Mouse (Mus musculus) small intestine, adult 2 months (tissue): Measurements from ENCODE around the gene Tm9sf4. TPM values are rescaled to one million over a fixed set of nuclear protein-coding genes. Genes with fewer than 3 reads are reported as not detected.
A peak's percentile ranks its signal among the peaks of the same experiment; 100 is the strongest.

Experiments
- H3K27ac ChIP-seq: fragments of 200-500 bp; 2 replicates; pipeline ENCODE4 v1.5.1; 2012; ENCODE audit warnings: low read depth, low read length, control low read depth, inconsistent platforms; ENCODE audit not compliant: insufficient read depth
- H3K27me3 ChIP-seq: fragments of 200-500 bp; 2 replicates; pipeline ENCODE4 v1.6.1; 2012; ENCODE audit warnings: mild to moderate bottlenecking, moderate library complexity, low read length, inconsistent platforms; ENCODE audit not compliant: control insufficient read depth, insufficient read depth
- H3K36me3 ChIP-seq: fragments of 200-500 bp; 2 replicates; pipeline ENCODE4 v1.6.1; 2012; ENCODE audit warnings: mild to moderate bottlenecking, low read length, control low read depth, inconsistent platforms; ENCODE audit not compliant: control insufficient read depth, insufficient read depth
- H3K4me1 ChIP-seq: fragments of 200-500 bp; 2 replicates; pipeline ENCODE4 v1.6.1; 2012; ENCODE audit warnings: low read length, inconsistent platforms, mixed read lengths; ENCODE audit not compliant: control insufficient read depth, insufficient read depth, insufficient read length
- H3K4me3 ChIP-seq: fragments of 200-500 bp; 2 replicates; pipeline ENCODE4 v1.5.1; 2012; ENCODE audit warnings: low read depth, mild to moderate bottlenecking, control low read depth, inconsistent platforms, low read length, moderate library complexity
- CTCF ChIP-seq: fragments of 200-500 bp; IDR thresholded peaks from 2 replicates; pipeline ENCODE4 v1.5.1; 2012; ENCODE audit warnings: low read depth, mild to moderate bottlenecking, control low read depth, inconsistent platforms, low read length, moderate library complexity, mixed read lengths; ENCODE audit not compliant: insufficient replicate concordance, insufficient read length; ENCODE audit errors: extremely low read depth
- POLR2A ChIP-seq: fragments of 200-500 bp; IDR thresholded peaks from 2 replicates; pipeline ENCODE4 v1.6.1; 2012; ENCODE audit warnings: low read depth, mild to moderate bottlenecking, control low read depth, inconsistent platforms, low read length, moderate library complexity
- WGBS: fragments of 180-500 bp; shearing (Covaris S2); methylation state at CpG from one replicate; pipeline ENCODE4 v1.1.7; 2018; 5-methylcytosine and 5-hydroxymethylcytosine counted together
- polyA plus RNA-seq: library from polyadenylated mRNA; depleted of rRNA; stranded (reverse); fragments of >200 nt; gene quantifications from 2 replicates; pipeline ENCODE4 v1.2.3, GENCODE M21; 2012

Gene Tm9sf4
- polyA plus RNA-seq, 1 experiment: 27.9 TPM

GRCm38 (mm10) chr2:153224946-153225594 is 64.0 kb downstream of the Tm9sf4 start, which contains the start of gene Tspyl3:
Gene Tspyl3, minus strand, starts transcription at chr2:153225441.
- peak within 1 kb of the TSS; percentile 49 for H3K27ac ChIP-seq
- WGBS: 45% methylated on average over 31 of the region's 31 CpGs
- no peaks in the 10 kb centered on the region for H3K27me3 ChIP-seq
- TF ChIP-seq CTCF: no peak
- TF ChIP-seq POLR2A: no peak; the same call in 1 of the 2 replicates
- H3K4me1 ChIP-seq: no peaks in the 10 kb centered on the region
- H3K4me3 ChIP-seq: peak within 1 kb of the TSS; percentile 79
- H3K36me3 ChIP-seq: peaks cover 20% of the 10 kb centered on the region

DNA sequence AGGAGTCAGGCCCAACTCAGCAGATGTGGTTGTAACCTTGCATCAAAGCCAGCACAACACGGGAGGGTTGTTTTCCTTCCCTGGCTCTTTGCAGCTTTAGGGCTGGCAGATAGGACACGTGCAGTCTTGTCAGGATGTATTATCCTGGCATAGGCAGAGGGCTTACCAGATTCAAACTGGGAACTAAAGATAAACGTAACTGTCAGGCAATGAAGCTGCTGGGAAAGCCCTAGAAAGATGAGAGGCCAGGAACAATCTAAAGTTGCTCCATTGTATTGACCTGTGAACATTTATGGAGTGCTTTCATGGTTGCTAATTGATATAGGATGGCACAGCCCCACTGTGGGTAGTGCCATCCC is 64.5 kb downstream of the Tm9sf4 start:
- Histone ChIP-seq H3K27ac (no peak overlapping the region), H3K27me3 (no peaks in the 10 kb centered on the region), H3K4me1 (no peaks in the 10 kb centered on the region), H3K4me3 (peak overlapping the region; percentile 79), H3K36me3 (peaks cover 25% of the 10 kb centered on the region)
- no peak for TF ChIP-seq CTCF
- TF ChIP-seq POLR2A: no peak
- 24% methylated on average over 3 of the region's 3 CpGs for WGBS

DNA sequence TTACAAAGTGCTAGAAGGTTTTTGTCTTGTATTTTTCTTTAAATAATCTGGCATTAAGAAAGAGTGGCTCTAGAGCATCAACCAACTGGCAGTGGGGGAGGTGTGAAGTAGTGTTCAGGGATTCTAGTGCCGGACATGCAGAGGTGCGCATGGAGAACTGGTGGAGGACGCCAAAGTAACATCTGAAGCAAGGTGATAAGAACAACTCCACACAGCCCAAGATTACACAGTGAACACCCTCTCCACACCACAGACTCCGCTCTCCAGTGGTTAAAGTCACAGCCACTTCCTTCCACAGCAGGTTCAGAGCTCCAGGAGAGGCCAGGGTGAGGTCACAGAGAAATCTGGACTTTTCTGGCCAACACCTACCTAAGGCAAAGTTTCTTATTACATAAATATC is 66.9 kb downstream of the Tm9sf4 start:
- Histone ChIP-seq H3K4me3 (no peak overlapping the region), H3K36me3 (peaks cover 45% of the 10 kb centered on the region), H3K4me1 (no peaks in the 10 kb centered on the region), H3K27ac (no peak overlapping the region), H3K27me3 (no peaks in the 10 kb centered on the region)
- WGBS: 76% methylated on average over 4 of the region's 4 CpGs
- TF ChIP-seq POLR2A: no peak
- TF ChIP-seq CTCF: no peak

DNA sequence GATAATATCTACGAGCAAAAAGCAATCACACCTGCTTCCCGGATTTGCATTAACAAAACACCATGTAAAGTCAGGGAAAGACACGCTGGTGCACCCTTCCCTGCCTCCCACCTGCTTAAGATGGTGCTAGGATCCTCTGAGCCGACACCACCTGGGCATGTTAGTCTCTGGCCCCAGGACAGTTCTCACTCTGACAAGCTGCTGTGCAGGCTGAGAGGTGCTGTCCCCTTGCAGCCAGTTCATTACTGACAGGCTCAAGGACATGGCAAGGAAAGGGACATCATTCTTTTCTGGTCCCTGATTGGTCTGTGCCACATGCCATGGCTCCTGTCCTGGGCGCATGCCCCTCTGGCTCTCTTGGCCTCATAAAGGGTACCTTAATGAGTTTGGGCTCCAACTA is 67.4 kb downstream of the Tm9sf4 start:
- Histone ChIP-seq H3K36me3 (peaks cover 49% of the 10 kb centered on the region), H3K27ac (no peak overlapping the region), H3K4me3 (no peak overlapping the region), H3K4me1 (no peaks in the 10 kb centered on the region), H3K27me3 (no peaks in the 10 kb centered on the region)
- 78% methylated on average over 5 of the region's 5 CpGs for WGBS
- TF ChIP-seq POLR2A: no peak
- TF ChIP-seq CTCF: no peak

DNA sequence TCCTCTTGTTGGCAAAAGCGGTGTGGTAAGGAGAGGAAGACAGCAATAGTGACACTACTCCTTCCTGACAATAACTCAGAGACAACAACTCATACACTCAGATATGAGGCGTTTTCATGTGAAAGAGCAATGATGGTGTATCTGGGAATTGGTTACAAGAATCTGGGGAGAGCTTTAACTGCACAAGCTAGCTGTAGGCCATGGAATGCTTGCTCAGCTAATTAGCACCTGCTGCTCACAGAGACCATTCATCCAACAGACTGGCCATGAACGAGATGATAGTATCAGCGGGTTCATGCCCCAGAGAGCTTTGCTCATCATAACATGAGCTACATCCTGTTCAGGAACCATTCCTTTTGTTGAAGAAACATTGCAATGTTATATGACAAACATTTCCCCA is 76.1 kb downstream of the Tm9sf4 start:
- Histone ChIP-seq H3K36me3 (peaks cover 25% of the 10 kb centered on the region), H3K27ac (no peak overlapping the region), H3K27me3 (no peaks in the 10 kb centered on the region), H3K4me3 (no peak overlapping the region), H3K4me1 (peaks cover 19% of the 10 kb centered on the region; the same call in 1 of the 2 replicates)
- 43% methylated on average over 4 of the region's 4 CpGs for WGBS
- no peak for TF ChIP-seq CTCF
- no peak for TF ChIP-seq POLR2A

GRCm38 (mm10) chr2:153237891-153238290 is 76.8 kb downstream of the Tm9sf4 start:
- TF ChIP-seq CTCF (no peak), POLR2A (no peak)
- peaks cover 21% of the 10 kb centered on the region for H3K36me3 ChIP-seq
- WGBS: 48% methylated on average over 4 of the region's 4 CpGs
- H3K4me3 ChIP-seq: no peak overlapping the region
- no peaks in the 10 kb centered on the region for H3K27me3 ChIP-seq
- peak overlapping the region; percentile 41; the same call in 1 of the 2 replicates for H3K27ac ChIP-seq
- peaks cover 20% of the 10 kb centered on the region; the same call in 1 of the 2 replicates for H3K4me1 ChIP-seq

GRCm38 (mm10) chr2:153238406-153238805 is 77.3 kb downstream of the Tm9sf4 start:
- Histone ChIP-seq H3K4me1 (peaks cover 23% of the 10 kb centered on the region; the same call in 1 of the 2 replicates), H3K4me3 (no peak overlapping the region), H3K27me3 (no peaks in the 10 kb centered on the region), H3K27ac (peak overlapping the region; percentile 54), H3K36me3 (peaks cover 19% of the 10 kb centered on the region)
- TF ChIP-seq POLR2A: no peak
- TF ChIP-seq CTCF: no peak
- WGBS: 16% methylated on average over 2 of the region's 2 CpGs
